Mouse (Mus musculus): ENCODE data around the gene Gad2.

- no peak for TF ChIP-seq CTCF (IDR thresholded peaks at IDR 0.05; ENCODE audit: low read depth)
- TF ChIP-seq EP300 (IDR thresholded peaks at IDR 0.05; ENCODE audit: low read depth) = no peak
Observed at GRCm38 (mm10) chr2:22620978-22621827, 802 bp upstream of the Gad2 start.

Data from liver, postnatal 0 days (tissue).